Mouse (Mus musculus) forebrain, embryonic 16.5 days (tissue): ENCODE data around the gene Mlkl. TPM values are rescaled to one million over a fixed set of nuclear protein-coding genes. Genes with fewer than 3 reads are reported as not detected.

ENCODE experiments used
- ATAC-seq: fragments of 200-750 bp; cut with Nextera tagmentation; 2 replicates; pipeline ENCODE4 v1.8.0; 2017; ENCODE audit warnings: mild to moderate bottlenecking, moderate library complexity
- H3K27ac ChIP-seq: fragments of 300-500 bp; sonication (generic); 2 replicates; pipeline ENCODE4 v1.5.1; 2014; ENCODE audit warnings: low read length, control low read depth
- H3K27me3 ChIP-seq: fragments of 300-500 bp; sonication (generic); replicated peaks from 2 replicates; pipeline ENCODE4 v1.6.1; 2014; ENCODE audit warnings: low read length; ENCODE audit not compliant: control insufficient read depth, insufficient read depth
- H3K36me3 ChIP-seq: fragments of 300-500 bp; sonication (generic); 2 replicates; pipeline ENCODE4 v1.6.1; 2014; ENCODE audit not compliant: control insufficient read depth, insufficient read depth
- H3K4me1 ChIP-seq: fragments of 300-500 bp; sonication (generic); replicated peaks from 2 replicates; pipeline ENCODE4 v1.6.1; 2014; ENCODE audit warnings: low read length; ENCODE audit not compliant: control insufficient read depth, insufficient read depth
- H3K4me2 ChIP-seq: fragments of 300-500 bp; sonication (generic); 2 replicates; pipeline ENCODE4 v1.6.1; 2014; ENCODE audit warnings: mild to moderate bottlenecking, low read length, control low read depth
- H3K4me3 ChIP-seq: fragments of 300-500 bp; sonication (generic); replicated peaks from 2 replicates; pipeline ENCODE4 v1.5.1; 2014; ENCODE audit warnings: mild to moderate bottlenecking, low read length, control low read depth
- H3K9ac ChIP-seq: fragments of 300-500 bp; sonication (generic); replicated peaks from 2 replicates; pipeline ENCODE4 v1.6.1; 2014; ENCODE audit warnings: low read depth, low read length, control low read depth
- H3K9me3 ChIP-seq: fragments of 300-500 bp; sonication (generic); 2 replicates; pipeline ENCODE4 v1.6.1; 2016; ENCODE audit warnings: low read length; ENCODE audit not compliant: control insufficient read depth
- WGBS: fragments of 180-500 bp; shearing (Covaris S2); extraction: QIAGEN DNeasy Blood & Tissue Kit; methylation state at CpG from one replicate; pipeline ENCODE4 v1.1.7; 2014; 5-methylcytosine and 5-hydroxymethylcytosine counted together
- polyA plus RNA-seq: library from polyadenylated mRNA; unstranded; fragments of >200 nt; fragmentation: Nextera tagmentation; extraction: Ambion mirVana; gene quantifications from 2 replicates; pipeline ENCODE4 v1.2.1, GENCODE M21; 2015

Mlkl gene
- polyA plus RNA-seq, 1 experiment from 2014 or later, result 0.41 TPM

DNA sequence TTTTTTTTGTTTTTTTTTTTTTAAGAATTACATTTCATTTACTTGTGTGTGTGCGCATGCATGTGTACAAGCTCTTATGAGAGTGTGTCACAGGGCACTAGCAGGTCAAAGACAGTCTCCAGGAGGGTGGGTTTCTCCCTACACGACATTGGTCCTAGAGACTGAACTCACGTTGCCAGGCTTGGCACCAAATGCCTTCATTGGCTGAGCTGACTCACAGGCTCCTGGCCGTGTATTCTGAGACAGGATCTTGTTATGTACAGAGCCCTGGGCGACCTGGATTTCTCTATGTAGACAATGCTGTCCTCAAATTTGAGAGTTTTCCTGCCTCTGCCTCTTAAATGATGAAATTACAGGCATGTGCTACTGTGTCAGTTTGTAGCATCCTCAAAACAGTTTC is 22.0 kb upstream of the Mlkl start:
- H3K9ac ChIP-seq, result no peak overlapping the region
- H3K9me3 ChIP-seq, result no peaks in the 10 kb centered on the region
- no peak overlapping the region for H3K4me2 ChIP-seq
- no peak overlapping the region for H3K27ac ChIP-seq
- no peaks in the 10 kb centered on the region for H3K27me3 ChIP-seq
- ATAC-seq, result no peak
- H3K4me3 ChIP-seq, result no peak overlapping the region
- no peaks in the 10 kb centered on the region for H3K4me1 ChIP-seq
- WGBS, result 76% methylated on average over 5 of the region's 5 CpGs
- H3K36me3 ChIP-seq, result no peaks in the 10 kb centered on the region

DNA sequence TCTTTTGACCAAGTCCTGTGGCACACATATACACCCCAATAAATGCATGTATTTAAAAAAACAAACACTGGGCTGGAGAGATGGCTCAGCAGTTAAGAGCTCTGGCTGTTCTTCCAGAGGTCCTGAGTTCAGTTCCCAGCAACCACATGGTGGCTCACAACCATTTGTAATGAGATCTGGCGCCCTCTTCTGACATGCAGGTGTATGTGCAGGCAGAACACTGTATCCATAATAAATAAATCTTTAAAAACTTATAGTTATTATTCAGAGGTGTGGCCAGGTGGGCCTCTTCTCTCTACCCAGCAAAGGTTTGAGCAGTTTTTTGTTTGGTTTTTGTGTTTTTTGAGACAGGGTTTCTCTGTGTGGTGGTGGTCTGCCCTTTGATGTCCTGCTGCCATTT is 20.9 kb upstream of the Mlkl start:
- no peak overlapping the region for H3K27ac ChIP-seq
- H3K4me2 ChIP-seq, result no peak overlapping the region
- no peaks in the 10 kb centered on the region for H3K27me3 ChIP-seq
- H3K36me3 ChIP-seq, result no peaks in the 10 kb centered on the region
- H3K9me3 ChIP-seq, result no peaks in the 10 kb centered on the region
- H3K4me1 ChIP-seq, result no peaks in the 10 kb centered on the region
- 72% methylated on average over 1 of the region's 1 CpGs for WGBS
- H3K4me3 ChIP-seq, result no peak overlapping the region
- no peak overlapping the region for H3K9ac ChIP-seq
- ATAC-seq, result no peak

DNA sequence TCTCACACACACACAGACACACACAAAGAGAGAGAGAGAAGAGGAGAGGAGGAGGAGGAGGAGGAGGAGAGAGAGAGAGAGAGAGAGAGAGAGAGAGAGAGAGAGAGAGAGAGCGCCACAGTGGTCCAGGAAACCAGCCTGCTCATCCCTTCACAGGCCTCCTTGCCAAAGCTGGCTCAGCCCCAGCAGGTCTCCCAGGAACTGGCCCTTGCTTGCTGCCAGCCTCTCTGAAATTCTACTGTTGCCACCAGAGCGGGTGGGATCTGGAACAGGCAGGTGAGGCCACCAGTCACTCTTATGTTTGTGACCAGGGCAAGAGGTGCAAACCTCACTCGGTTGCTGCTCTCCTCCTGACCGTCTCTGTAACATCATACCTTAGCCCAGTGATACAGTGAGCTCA is 19.5 kb upstream of the Mlkl start:
- ATAC-seq, result no peak
- Histone ChIP-seq H3K4me1 (no peaks in the 10 kb centered on the region), H3K27me3 (no peaks in the 10 kb centered on the region), H3K9me3 (no peaks in the 10 kb centered on the region), H3K9ac (no peak overlapping the region), H3K36me3 (no peaks in the 10 kb centered on the region), H3K4me3 (no peak overlapping the region), H3K4me2 (no peak overlapping the region), H3K27ac (no peak overlapping the region)
- 88% methylated on average over 4 of the region's 4 CpGs for WGBS

DNA sequence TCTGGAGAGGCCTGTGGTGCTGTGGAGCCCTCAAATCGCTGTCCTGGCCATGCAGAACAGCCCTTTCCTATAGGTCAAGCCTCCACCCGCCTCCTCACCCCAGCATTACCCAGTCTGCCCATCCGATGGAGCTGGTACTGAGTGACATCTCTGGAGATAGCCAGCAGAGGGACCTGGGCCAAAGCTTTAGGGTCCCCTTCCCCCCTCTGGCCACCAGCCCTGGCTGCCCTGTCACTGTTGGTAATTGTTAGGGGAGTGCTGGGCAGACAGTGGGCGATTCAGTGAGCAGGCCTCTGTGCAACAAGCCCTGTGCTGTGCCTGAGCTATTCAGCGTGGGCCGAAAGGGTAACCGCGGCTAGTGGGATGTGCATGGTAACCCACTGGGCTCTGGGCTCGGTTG is 15.5 kb upstream of the Mlkl start:
- Histone ChIP-seq H3K4me3 (no peak overlapping the region), H3K4me2 (no peak overlapping the region), H3K9me3 (no peaks in the 10 kb centered on the region), H3K27me3 (no peaks in the 10 kb centered on the region), H3K27ac (no peak overlapping the region), H3K9ac (no peak overlapping the region), H3K36me3 (no peaks in the 10 kb centered on the region), H3K4me1 (no peaks in the 10 kb centered on the region)
- no peak for ATAC-seq
- whole genome bisulfite sequencing, result 83% methylated on average over 9 of the region's 9 CpGs

DNA sequence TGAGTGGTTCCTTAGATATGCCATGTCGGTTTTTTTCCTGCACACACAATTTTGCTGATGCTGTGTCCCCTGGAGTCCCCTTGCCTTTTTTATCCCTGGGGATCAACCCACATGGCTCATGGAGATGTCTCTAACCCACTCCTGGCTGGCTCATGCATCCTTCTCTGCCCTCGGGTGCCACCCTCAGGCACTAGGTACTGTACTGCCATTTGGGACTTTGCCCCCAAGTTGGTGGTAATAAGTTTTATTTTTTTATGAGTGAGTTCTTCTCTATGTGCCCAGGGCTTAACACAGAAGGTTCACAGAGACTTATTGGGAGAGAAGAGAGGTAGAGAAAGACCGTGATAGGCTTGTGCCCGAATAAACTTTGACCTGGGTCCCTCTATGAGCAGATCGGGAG is 14.3 kb upstream of the Mlkl start:
- Histone ChIP-seq H3K9ac (no peak overlapping the region), H3K4me3 (no peak overlapping the region), H3K9me3 (no peaks in the 10 kb centered on the region), H3K4me2 (no peak overlapping the region), H3K36me3 (no peaks in the 10 kb centered on the region), H3K4me1 (no peaks in the 10 kb centered on the region), H3K27me3 (no peaks in the 10 kb centered on the region), H3K27ac (no peak overlapping the region)
- ATAC-seq, result no peak
- 88% methylated on average over 5 of the region's 5 CpGs for WGBS

DNA sequence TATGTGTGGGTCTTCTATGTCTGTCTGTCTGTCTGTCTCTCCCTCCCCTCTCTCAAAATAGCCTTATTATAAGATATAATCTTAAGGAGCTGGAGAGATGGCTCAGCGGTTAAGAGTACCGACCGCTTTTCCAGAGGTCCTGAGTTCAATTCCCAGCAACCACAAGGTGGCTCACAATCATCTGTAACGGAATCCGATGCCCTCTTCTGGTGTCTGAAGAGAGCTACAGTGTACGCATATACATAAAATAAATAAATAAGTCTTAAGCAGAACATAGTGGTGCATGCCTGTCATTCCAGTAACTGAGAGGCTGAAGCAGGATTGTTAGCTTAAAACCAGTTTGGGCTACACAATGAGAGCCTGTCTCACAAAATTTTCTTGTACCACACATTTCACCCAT is 12.6 kb upstream of the Mlkl start:
- no peaks in the 10 kb centered on the region for H3K4me1 ChIP-seq
- no peak for ATAC-seq
- H3K9ac ChIP-seq, result no peak overlapping the region
- H3K36me3 ChIP-seq, result no peaks in the 10 kb centered on the region
- 84% methylated on average over 6 of the region's 6 CpGs for WGBS
- H3K4me2 ChIP-seq, result no peak overlapping the region
- no peaks in the 10 kb centered on the region for H3K9me3 ChIP-seq
- H3K27me3 ChIP-seq, result no peaks in the 10 kb centered on the region
- no peak overlapping the region for H3K27ac ChIP-seq
- no peak overlapping the region for H3K4me3 ChIP-seq

DNA sequence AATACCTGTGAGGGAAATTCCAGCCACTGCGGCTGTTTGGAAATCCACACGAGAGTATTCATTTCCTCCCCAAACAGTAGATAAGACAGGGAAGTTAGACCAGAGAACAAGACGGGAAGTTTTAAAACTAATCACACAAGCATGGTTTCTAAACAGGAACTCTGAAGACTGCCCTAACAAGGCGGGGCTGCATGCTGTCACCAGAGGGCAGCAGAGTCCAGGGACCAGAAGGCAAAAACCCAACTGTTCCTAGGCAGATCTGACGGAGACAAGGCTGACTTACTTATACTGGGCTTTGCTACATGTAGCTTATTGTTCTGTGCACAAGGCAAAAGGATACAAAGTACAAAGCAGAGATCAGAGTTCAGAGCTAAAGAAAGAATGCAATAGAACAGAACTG is 5.2 kb upstream of the Mlkl start:
- no peak overlapping the region for H3K4me2 ChIP-seq
- no peak for ATAC-seq
- H3K9ac ChIP-seq, result no peak overlapping the region
- no peaks in the 10 kb centered on the region for H3K36me3 ChIP-seq
- H3K27ac ChIP-seq, result no peak overlapping the region
- H3K9me3 ChIP-seq, result no peaks in the 10 kb centered on the region
- 18% methylated on average over 5 of the region's 5 CpGs for WGBS
- no peak overlapping the region for H3K4me3 ChIP-seq
- 0 out of 2 replicates have a peak, but pooled peaks cover 3% of the 10 kb centered on the region for H3K27me3 ChIP-seq
- peaks cover under 1% of the 10 kb centered on the region for H3K4me1 ChIP-seq

DNA sequence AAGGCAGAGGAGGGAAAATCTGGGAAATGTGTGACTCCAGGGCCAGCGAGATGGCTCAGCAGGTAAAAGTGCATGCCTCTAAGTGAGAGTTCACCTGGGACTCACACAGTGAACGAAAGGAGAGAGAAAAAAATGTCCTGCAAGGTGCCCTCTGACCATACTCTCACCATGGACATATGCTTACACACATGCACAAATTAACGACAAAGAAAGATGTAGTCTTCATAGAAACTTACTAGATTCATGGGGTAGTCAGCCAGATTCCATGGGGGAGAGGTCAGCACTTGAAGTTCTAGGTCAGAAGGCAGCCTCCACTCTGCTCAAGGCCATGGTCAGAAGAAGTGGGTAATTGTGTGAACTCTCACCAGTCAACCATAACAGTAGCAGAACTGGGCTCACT is 2.2 kb upstream of the Mlkl start:
- H3K4me1 ChIP-seq, result peaks cover 10% of the 10 kb centered on the region
- WGBS, result 72% methylated on average over 3 of the region's 3 CpGs
- 0 out of 2 replicates have a peak, but pooled peaks cover 3% of the 10 kb centered on the region for H3K27me3 ChIP-seq
- no peaks in the 10 kb centered on the region for H3K9me3 ChIP-seq
- ATAC-seq, result no peak
- H3K27ac ChIP-seq, result no peak overlapping the region
- H3K4me3 ChIP-seq, result no peak overlapping the region
- no peak overlapping the region for H3K4me2 ChIP-seq
- no peaks in the 10 kb centered on the region for H3K36me3 ChIP-seq
- H3K9ac ChIP-seq, result no peak overlapping the region

DNA sequence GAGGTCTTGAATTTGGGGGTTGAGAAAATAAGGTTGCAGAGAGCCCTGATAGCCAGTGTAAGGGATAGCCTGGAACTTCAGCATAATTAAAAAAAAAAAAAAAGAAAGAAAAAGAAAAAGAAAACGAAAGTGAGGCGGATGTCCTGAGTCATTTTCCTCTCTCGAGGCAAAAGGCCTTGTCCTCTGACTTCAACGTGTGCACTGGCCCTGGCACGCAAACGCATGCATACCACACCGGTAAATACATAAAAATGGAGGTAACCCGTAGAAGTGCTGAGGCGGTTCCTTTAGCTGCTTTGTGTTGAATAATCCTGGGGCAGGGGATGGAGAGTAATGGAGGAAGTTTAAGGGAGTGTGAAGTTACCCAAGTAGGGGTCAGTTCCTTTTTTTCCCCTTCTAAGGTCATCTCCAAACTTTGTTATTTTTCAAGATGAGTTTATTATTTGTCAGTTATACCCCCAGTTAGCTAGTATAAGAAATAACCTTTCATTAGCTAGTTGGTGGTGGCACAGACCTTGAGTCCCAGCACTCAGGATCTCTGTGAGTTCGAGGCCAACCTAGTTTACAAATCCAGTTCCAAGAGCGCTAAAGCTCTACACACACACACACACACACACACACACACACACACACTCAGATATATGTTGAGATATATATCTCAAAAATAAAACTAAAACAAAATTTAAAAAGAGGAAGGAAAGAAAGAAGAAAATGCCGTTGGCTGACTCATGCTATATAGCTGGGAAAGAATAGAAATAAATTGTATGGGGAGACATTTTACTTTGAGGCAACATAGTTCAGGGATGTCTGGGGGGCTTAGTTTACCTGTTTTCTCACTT is 612 bp upstream of the Mlkl start:
- H3K9me3 ChIP-seq, result no peaks in the 10 kb centered on the region
- ATAC-seq, result no peak
- peak overlapping the region; percentile 76 for H3K4me2 ChIP-seq
- no peaks in the 10 kb centered on the region for H3K36me3 ChIP-seq
- H3K9ac ChIP-seq, result no peak overlapping the region
- H3K4me1 ChIP-seq, result peaks cover 10% of the 10 kb centered on the region
- WGBS, result 42% methylated on average over 12 of the region's 12 CpGs
- H3K27ac ChIP-seq, result no peak overlapping the region
- 0 out of 2 replicates have a peak, but pooled peaks cover 3% of the 10 kb centered on the region for H3K27me3 ChIP-seq
- H3K4me3 ChIP-seq, result peak overlapping the region; percentile 48
